Mouse (Mus musculus) forebrain, embryonic 15.5 days (tissue): ENCODE measurements around the gene Grwd1. TPM values are rescaled to one million over a fixed set of nuclear protein-coding genes. Genes with fewer than 3 reads are reported as not detected.
A peak's percentile ranks its signal among the peaks of the same experiment; 100 is the strongest.

Experiments
- ATAC-seq: fragments of 200-750 bp; cut with Nextera tagmentation; replicated peaks from 2 replicates; pipeline ENCODE4 v1.8.0; 2017; ENCODE audit warnings: mild to moderate bottlenecking, moderate TSS enrichment, moderate library complexity
- H3K27ac ChIP-seq: fragments of 300-500 bp; sonication (generic); replicated peaks from 2 replicates; pipeline ENCODE4 v1.5.1; 2015; ENCODE audit warnings: mild to moderate bottlenecking, inconsistent platforms
- H3K27me3 ChIP-seq: fragments of 300-500 bp; sonication (generic); 2 replicates; pipeline ENCODE4 v1.6.1; 2015; ENCODE audit warnings: inconsistent platforms
- H3K36me3 ChIP-seq: fragments of 300-500 bp; sonication (generic); 2 replicates; pipeline ENCODE4 v1.6.1; 2015; ENCODE audit warnings: mild to moderate bottlenecking, inconsistent platforms
- H3K4me1 ChIP-seq: fragments of 300-500 bp; sonication (generic); 2 replicates; pipeline ENCODE4 v1.6.1; 2015; ENCODE audit warnings: inconsistent platforms
- H3K4me2 ChIP-seq: fragments of 300-500 bp; sonication (generic); replicated peaks from 2 replicates; pipeline ENCODE4 v1.6.1; 2015; ENCODE audit warnings: mild to moderate bottlenecking, inconsistent platforms
- H3K4me3 ChIP-seq: fragments of 300-500 bp; sonication (generic); 2 replicates; pipeline ENCODE4 v1.5.1; 2015; ENCODE audit warnings: mild to moderate bottlenecking, inconsistent platforms
- H3K9ac ChIP-seq: fragments of 300-500 bp; sonication (generic); replicated peaks from 2 replicates; pipeline ENCODE4 v1.6.1; 2015; ENCODE audit warnings: mild to moderate bottlenecking, inconsistent platforms
- H3K9me3 ChIP-seq: fragments of 300-500 bp; sonication (generic); 2 replicates; pipeline ENCODE4 v1.6.1; 2016; ENCODE audit warnings: inconsistent platforms
- WGBS: fragments of 180-500 bp; shearing (Covaris S2); methylation state at CpG from one replicate; pipeline ENCODE4 v1.1.7; 2015; ENCODE audit warnings: mixed read lengths; 5-methylcytosine and 5-hydroxymethylcytosine counted together
- polyA plus RNA-seq: library from polyadenylated mRNA; unstranded; fragments of >200 nt; fragmentation: Nextera tagmentation; extraction: Ambion mirVana; gene quantifications from 2 replicates; pipeline ENCODE4 v1.2.1, GENCODE M21; 2015

The Grwd1 gene
- polyA plus RNA-seq, 1 experiment from 2014 or later, result 46.9 TPM

GRCm38 (mm10) chr7:45784524-45785372 lies 46.0 kb downstream of the Grwd1 start, which contains the start of gene Sult2b1:
Sult2b1 (minus strand) TSS chr7:45784669.
- 15% methylated on average over 20 of the region's 20 CpGs for WGBS
- ATAC-seq, result peak; percentile 64
- H3K9ac ChIP-seq, result peak within 1 kb of the TSS; percentile 95
- H3K36me3 ChIP-seq, result peaks cover 22% of the 10 kb centered on the region
- peak within 1 kb of the TSS; percentile 87 for H3K4me2 ChIP-seq
- H3K9me3 ChIP-seq, result no peaks in the 10 kb centered on the region
- peaks cover 37% of the 10 kb centered on the region for H3K4me1 ChIP-seq
- H3K27ac ChIP-seq, result peak within 1 kb of the TSS; percentile 99
- H3K4me3 ChIP-seq, result peak within 1 kb of the TSS; percentile 61
- H3K27me3 ChIP-seq, result no peaks in the 10 kb centered on the region

GRCm38 (mm10) chr7:45783511-45784091 lies 47.1 kb downstream of the Grwd1 start, which contains the start of gene Lmtk3:
Lmtk3 (plus strand) TSS chr7:45783738.
- H3K27ac ChIP-seq, result peak within 1 kb of the TSS; percentile 99
- peaks cover 11% of the 10 kb centered on the region; the same call in 1 of the 2 replicates for H3K36me3 ChIP-seq
- peak within 1 kb of the TSS; percentile 87 for H3K4me2 ChIP-seq
- peak within 1 kb of the TSS; percentile 84 for H3K9ac ChIP-seq
- under 1% methylated on average over 38 of the region's 38 CpGs for WGBS
- peak within 1 kb of the TSS; percentile 61 for H3K4me3 ChIP-seq
- peaks cover 46% of the 10 kb centered on the region for H3K4me1 ChIP-seq
- no peaks in the 10 kb centered on the region for H3K9me3 ChIP-seq
- H3K27me3 ChIP-seq, result no peaks in the 10 kb centered on the region
- ATAC-seq, result peak; percentile 49

GRCm38 (mm10) chr7:45782271-45782670 lies 48.5 kb downstream of the Grwd1 start:
- Histone ChIP-seq H3K36me3 (no peaks in the 10 kb centered on the region; the same call in 1 of the 2 replicates), H3K4me2 (no peak overlapping the region), H3K4me3 (no peak overlapping the region), H3K4me1 (peaks cover 37% of the 10 kb centered on the region), H3K27me3 (no peaks in the 10 kb centered on the region), H3K9ac (no peak overlapping the region), H3K9me3 (no peaks in the 10 kb centered on the region), H3K27ac (no peak overlapping the region)
- no peak for ATAC-seq
- WGBS, result 83% methylated on average over 4 of the region's 4 CpGs

GRCm38 (mm10) chr7:45779081-45779641 lies 51.6 kb downstream of the Grwd1 start:
- peaks cover 16% of the 10 kb centered on the region; the same call in 1 of the 2 replicates for H3K4me1 ChIP-seq
- no peaks in the 10 kb centered on the region for H3K36me3 ChIP-seq
- no peaks in the 10 kb centered on the region for H3K27me3 ChIP-seq
- ATAC-seq, result no peak
- WGBS, result 19% methylated on average over 22 of the region's 22 CpGs
- H3K27ac ChIP-seq, result no peak overlapping the region
- H3K4me2 ChIP-seq, result peak overlapping the region; percentile 35
- no peaks in the 10 kb centered on the region for H3K9me3 ChIP-seq
- peak overlapping the region; percentile 14; the same call in 1 of the 2 replicates for H3K9ac ChIP-seq
- H3K4me3 ChIP-seq, result 0 out of 2 replicates have a peak overlapping the region, but pooled peaks have one; percentile 4

- no peak for ATAC-seq
- no peaks in the 10 kb centered on the region for H3K36me3 ChIP-seq
- peaks cover 9% of the 10 kb centered on the region; the same call in 1 of the 2 replicates for H3K4me1 ChIP-seq
- H3K27me3 ChIP-seq, result no peaks in the 10 kb centered on the region
- H3K27ac ChIP-seq, result no peak overlapping the region
- H3K9me3 ChIP-seq, result no peaks in the 10 kb centered on the region
- H3K4me3 ChIP-seq, result no peak overlapping the region
- 86% methylated on average over 7 of the region's 7 CpGs for WGBS
- H3K9ac ChIP-seq, result no peak overlapping the region
- H3K4me2 ChIP-seq, result no peak overlapping the region
Measured at GRCm38 (mm10) chr7:45775237-45775636, 55.5 kb downstream of the Grwd1 start.

Other genes starting within 250 kb of the Grwd1 start
- not detected in 2 replicates for gene Fgf21, start 215.5 kb downstream of the Grwd1 start, polyA plus RNA-seq
- not detected in 2 replicates for gene Fut1, start 213.7 kb downstream of the Grwd1 start, polyA plus RNA-seq
- 0.17 TPM in 1 of 2 replicates, not detected in the other for gene Izumo1, start 209.1 kb downstream of the Grwd1 start, polyA plus RNA-seq
- 15.5 and 16.6 TPM in 2 replicates for gene Rasip1, start 203.5 kb downstream of the Grwd1 start, polyA plus RNA-seq
- gene Mamstr, start 191.0 kb downstream of the Grwd1 start, polyA plus RNA-seq, result 2.5 and 2.7 TPM in 2 replicates
- gene Fut2, start 164.6 kb downstream of the Grwd1 start, polyA plus RNA-seq, result 0.31 TPM in 1 of 2 replicates, not detected in the other
- 0.29 and 0.45 TPM in 2 replicates for gene Ntn5, start 146.9 kb downstream of the Grwd1 start, polyA plus RNA-seq
- gene Sec1, start 136.5 kb downstream of the Grwd1 start, polyA plus RNA-seq, result 0.14 TPM in 1 of 2 replicates, not detected in the other
- 39.0 and 39.8 TPM in 2 replicates for gene Car11, start 131.1 kb downstream of the Grwd1 start, polyA plus RNA-seq
- 3.6 and 4.1 TPM in 2 replicates for gene Dbp, start 125.9 kb downstream of the Grwd1 start, polyA plus RNA-seq
- gene Rpl18, start 115.5 kb downstream of the Grwd1 start, polyA plus RNA-seq, result 633 and 683 TPM in 2 replicates
- gene Sphk2, start 112.9 kb downstream of the Grwd1 start, polyA plus RNA-seq, result 29.0 and 30.2 TPM in 2 replicates
- gene Fam83e, start 109.7 kb downstream of the Grwd1 start, polyA plus RNA-seq, result 0.37 and 1.0 TPM in 2 replicates
- not detected in 2 replicates for gene Spaca4, start 105.1 kb downstream of the Grwd1 start, polyA plus RNA-seq
- gene Lmtk3, start 47.2 kb downstream of the Grwd1 start, polyA plus RNA-seq, result 21.7 and 22.9 TPM in 2 replicates
- 6.0 and 7.6 TPM in 2 replicates for gene Sult2b1, start 46.3 kb downstream of the Grwd1 start, polyA plus RNA-seq
- gene Cyth2, start 16.4 kb downstream of the Grwd1 start, polyA plus RNA-seq, result 376 and 383 TPM in 2 replicates
- 0.55 and 0.98 TPM in 2 replicates for gene Kcnj14, start 6.2 kb downstream of the Grwd1 start, polyA plus RNA-seq
- 33.3 and 38.3 TPM in 2 replicates for gene Kdelr1, start 41.8 kb upstream of the Grwd1 start, polyA plus RNA-seq
- 0.84 and 0.92 TPM in 2 replicates for gene Grin2d, start 47.4 kb upstream of the Grwd1 start, polyA plus RNA-seq
- 0.33 TPM in 1 of 2 replicates, not detected in the other for gene Syngr4, start 65.8 kb upstream of the Grwd1 start, polyA plus RNA-seq
- 4.8 and 5.7 TPM in 2 replicates for gene Tmem143, start 66.0 kb upstream of the Grwd1 start, polyA plus RNA-seq
- 17.2 and 18.5 TPM in 2 replicates for gene Emp3, start 90.5 kb upstream of the Grwd1 start, polyA plus RNA-seq
- gene Ccdc114, start 93.1 kb upstream of the Grwd1 start, polyA plus RNA-seq, result 2.5 and 4.9 TPM in 2 replicates
- gene Abcc6, start 199.4 kb upstream of the Grwd1 start, polyA plus RNA-seq, result 0.27 TPM in 2 replicates
- gene Nomo1, start 202.8 kb upstream of the Grwd1 start, polyA plus RNA-seq, result 42.2 and 42.4 TPM in 2 replicates